Mouse (Mus musculus) midbrain, embryonic 12.5 days (tissue): Measurements from ENCODE around the gene Ppm1m. TPM values are rescaled to one million over a fixed set of nuclear protein-coding genes. Genes with fewer than 3 reads are reported as not detected.
"Not testable (repeated sequence)": the region's sequence is repeated elsewhere in the genome, so short reads cannot be mapped to it uniquely, and the experiment has no call there.

Experiments
- ATAC-seq: fragments of 200-750 bp; cut with Nextera tagmentation; 2 replicates; pipeline ENCODE4 v1.8.0; 2017; ENCODE audit warnings: low read depth, moderate TSS enrichment, moderate library complexity; ENCODE audit not compliant: low FRiP score
- H3K27ac ChIP-seq: fragments of 300-500 bp; sonication (generic); replicated peaks from 2 replicates; pipeline ENCODE4 v1.5.1; 2016; ENCODE audit warnings: mild to moderate bottlenecking
- H3K27me3 ChIP-seq: fragments of 300-500 bp; sonication (generic); 2 replicates; pipeline ENCODE4 v1.6.1; 2016; ENCODE audit warnings: mild to moderate bottlenecking
- H3K36me3 ChIP-seq: fragments of 300-500 bp; sonication (generic); 2 replicates; pipeline ENCODE4 v1.6.1; 2016
- H3K4me1 ChIP-seq: fragments of 300-500 bp; sonication (generic); 2 replicates; pipeline ENCODE4 v1.6.1; 2016
- H3K4me2 ChIP-seq: fragments of 300-500 bp; sonication (generic); replicated peaks from 2 replicates; pipeline ENCODE4 v1.6.1; 2016; ENCODE audit warnings: mild to moderate bottlenecking, moderate library complexity
- H3K4me3 ChIP-seq: fragments of 300-500 bp; sonication (generic); 2 replicates; pipeline ENCODE4 v1.5.1; 2016; ENCODE audit warnings: mild to moderate bottlenecking
- H3K9ac ChIP-seq: fragments of 300-500 bp; sonication (generic); replicated peaks from 2 replicates; pipeline ENCODE4 v1.6.1; 2016; ENCODE audit warnings: mild to moderate bottlenecking, moderate library complexity
- H3K9me3 ChIP-seq: fragments of 300-500 bp; sonication (generic); 2 replicates; pipeline ENCODE4 v1.6.1; 2016; ENCODE audit warnings: mild to moderate bottlenecking
- WGBS: fragments of 180-500 bp; shearing (Covaris S2); methylation state at CpG from one replicate; pipeline ENCODE4 v1.1.7; 2016; 5-methylcytosine and 5-hydroxymethylcytosine counted together
- polyA plus RNA-seq: library from polyadenylated mRNA; unstranded; fragments of >200 nt; fragmentation: Nextera tagmentation; extraction: Ambion mirVana; gene quantifications from 2 replicates; pipeline ENCODE4 v1.2.1, GENCODE M21; 2016

Gene Ppm1m
- polyA plus RNA-seq, 1 experiment from 2014 or later: 39.1 TPM

DNA sequence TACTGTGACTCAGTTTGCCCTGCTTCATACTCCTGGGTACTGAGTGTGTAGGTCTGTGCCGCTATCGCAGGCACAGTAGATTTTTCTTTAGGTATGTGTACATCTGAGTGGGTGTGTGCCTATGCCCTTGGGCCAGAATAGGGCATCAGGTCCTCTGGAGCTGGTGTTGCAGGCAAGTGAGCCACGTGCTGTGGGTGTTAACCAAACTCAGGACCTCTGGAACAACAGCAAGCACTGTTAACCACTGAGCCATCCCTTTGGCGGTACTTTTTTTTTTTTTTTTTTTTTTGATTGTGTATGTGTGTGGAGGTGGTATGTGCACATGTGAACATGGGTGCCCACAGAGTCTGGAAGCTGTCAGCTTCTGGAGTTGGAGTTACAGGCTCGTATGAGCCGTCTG is 21.7 kb downstream of the Ppm1m start:
- Histone ChIP-seq H3K4me2 (no peak overlapping the region), H3K4me1 (peaks cover 19% of the 10 kb centered on the region), H3K36me3 (peaks cover 66% of the 10 kb centered on the region), H3K4me3 (no peak overlapping the region), H3K9ac (no peak overlapping the region), H3K27me3 (no peaks in the 10 kb centered on the region), H3K27ac (no peak overlapping the region), H3K9me3 (no peaks in the 10 kb centered on the region)
- no peak for ATAC-seq
- WGBS: 94% methylated on average over 6 of the region's 6 CpGs

DNA sequence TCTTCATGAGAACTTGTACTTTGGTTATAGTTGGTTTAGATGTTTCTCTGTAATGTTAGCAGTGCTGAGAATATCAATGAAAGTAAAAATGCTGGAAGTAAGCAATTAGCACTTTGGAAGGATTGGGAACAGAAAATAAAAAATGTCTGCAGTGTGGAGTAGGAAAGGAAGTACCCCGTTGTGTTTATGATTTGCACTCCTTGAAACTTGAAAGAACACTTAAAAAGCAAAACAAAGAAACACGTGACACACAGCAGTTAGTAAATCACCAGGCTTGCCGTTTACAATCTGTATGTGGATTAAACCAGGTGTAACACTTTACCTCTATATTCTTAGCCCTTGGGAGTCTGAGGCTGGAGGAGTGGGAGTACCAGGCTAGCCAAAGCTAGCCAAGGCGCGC is 22.8 kb downstream of the Ppm1m start:
- Histone ChIP-seq H3K4me3 (no peak overlapping the region), H3K4me2 (no peak overlapping the region), H3K4me1 (peaks cover 20% of the 10 kb centered on the region), H3K27ac (no peak overlapping the region), H3K36me3 (peaks cover 56% of the 10 kb centered on the region), H3K9me3 (no peaks in the 10 kb centered on the region), H3K9ac (no peak overlapping the region), H3K27me3 (no peaks in the 10 kb centered on the region)
- ATAC-seq: no peak
- WGBS: 85% methylated on average over 5 of the region's 5 CpGs

DNA sequence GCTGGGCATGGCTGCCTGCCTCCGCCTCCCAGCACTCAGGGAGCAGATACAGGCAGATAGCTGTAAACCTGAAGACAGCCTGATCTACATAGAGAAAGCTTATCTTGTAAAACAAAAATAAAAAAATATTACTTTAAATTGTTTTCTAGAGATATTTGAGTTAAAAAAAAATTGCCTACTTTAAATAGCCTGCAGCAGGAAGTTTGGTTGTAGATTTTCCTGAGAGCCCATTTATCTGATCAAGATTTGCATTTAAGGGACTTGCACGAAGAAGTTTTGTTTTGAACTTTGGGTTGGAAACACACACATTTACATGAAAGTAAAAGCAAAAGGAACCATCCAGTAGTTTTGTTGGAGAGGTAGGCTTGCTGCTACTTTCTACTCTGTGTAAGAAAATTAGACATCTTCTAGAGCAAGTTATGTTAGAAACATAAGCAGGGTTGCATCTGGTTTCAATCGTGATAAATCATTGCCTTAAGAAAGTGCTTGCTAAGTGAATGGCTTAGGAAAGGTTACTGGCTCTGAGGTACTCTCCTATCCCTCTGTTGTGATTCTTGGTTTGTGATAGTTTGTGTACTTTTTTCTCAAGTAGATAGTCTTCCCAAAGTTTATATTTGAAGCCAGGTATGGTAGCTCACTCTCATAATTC is 23.9 kb downstream of the Ppm1m start:
- Histone ChIP-seq H3K9me3 (no peaks in the 10 kb centered on the region), H3K27me3 (no peaks in the 10 kb centered on the region), H3K9ac (no peak overlapping the region), H3K4me2 (no peak overlapping the region), H3K27ac (no peak overlapping the region), H3K4me1 (peaks cover 20% of the 10 kb centered on the region), H3K4me3 (no peak overlapping the region), H3K36me3 (peaks cover 45% of the 10 kb centered on the region)
- no peak for ATAC-seq
- 90% methylated on average over 3 of the region's 3 CpGs for WGBS

DNA sequence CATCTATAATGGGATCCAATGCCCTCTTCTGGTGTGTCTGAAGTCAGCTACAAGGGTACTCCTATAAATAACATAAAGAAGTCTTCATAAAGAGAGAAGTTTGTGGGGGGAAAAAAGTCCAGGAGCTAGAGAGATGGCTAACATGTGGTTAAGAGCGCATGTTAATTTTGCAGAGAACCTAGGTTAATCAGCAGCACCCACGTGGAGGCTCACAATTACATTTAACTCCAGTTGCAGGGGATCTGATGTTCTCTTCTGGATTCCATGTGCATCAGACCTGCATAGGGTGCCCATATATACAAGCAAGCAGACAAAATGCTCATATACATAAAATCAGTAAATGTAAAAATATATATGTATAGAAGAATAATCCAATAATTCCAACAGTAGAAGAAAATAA is 26.2 kb downstream of the Ppm1m start:
- no peak for ATAC-seq
- peak overlapping the region; percentile 83 for H3K4me2 ChIP-seq
- H3K9me3 ChIP-seq: no peaks in the 10 kb centered on the region
- WGBS: 76% methylated on average over 2 of the region's 2 CpGs
- peaks cover 28% of the 10 kb centered on the region for H3K4me1 ChIP-seq
- H3K4me3 ChIP-seq: peak overlapping the region; percentile 93
- H3K27me3 ChIP-seq: 0 out of 2 replicates have a peak, but pooled peaks cover 3% of the 10 kb centered on the region
- no peak overlapping the region for H3K9ac ChIP-seq
- no peak overlapping the region for H3K27ac ChIP-seq
- peaks cover 23% of the 10 kb centered on the region for H3K36me3 ChIP-seq

DNA sequence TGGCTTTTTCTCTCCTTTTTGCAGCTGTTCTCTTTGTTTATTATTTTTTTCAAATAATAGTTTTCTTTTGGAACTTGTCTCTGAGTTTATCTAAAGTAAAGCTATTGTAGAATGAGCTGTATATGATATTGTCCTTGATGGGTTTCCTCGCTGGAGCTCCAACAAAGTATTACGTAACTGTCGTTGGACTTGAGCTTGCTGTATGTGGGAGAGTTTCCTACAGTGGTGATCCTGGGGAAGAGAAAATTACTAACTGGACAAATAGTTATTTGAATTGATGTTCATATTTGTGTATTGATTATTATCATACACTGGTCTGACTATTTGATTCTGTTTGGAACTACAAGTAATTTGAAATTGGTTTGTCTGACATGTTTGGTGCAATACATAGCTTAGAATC is 27.0 kb downstream of the Ppm1m start:
- Histone ChIP-seq H3K9ac (peak overlapping the region; percentile 96), H3K4me1 (peaks cover 28% of the 10 kb centered on the region), H3K27me3 (0 out of 2 replicates have a peak, but pooled peaks cover 3% of the 10 kb centered on the region), H3K4me2 (peak overlapping the region; percentile 83), H3K9me3 (no peaks in the 10 kb centered on the region), H3K36me3 (peaks cover 15% of the 10 kb centered on the region), H3K4me3 (peak overlapping the region; percentile 93), H3K27ac (no peak overlapping the region)
- 38% methylated on average over 3 of the region's 3 CpGs for WGBS
- ATAC-seq: no peak

DNA sequence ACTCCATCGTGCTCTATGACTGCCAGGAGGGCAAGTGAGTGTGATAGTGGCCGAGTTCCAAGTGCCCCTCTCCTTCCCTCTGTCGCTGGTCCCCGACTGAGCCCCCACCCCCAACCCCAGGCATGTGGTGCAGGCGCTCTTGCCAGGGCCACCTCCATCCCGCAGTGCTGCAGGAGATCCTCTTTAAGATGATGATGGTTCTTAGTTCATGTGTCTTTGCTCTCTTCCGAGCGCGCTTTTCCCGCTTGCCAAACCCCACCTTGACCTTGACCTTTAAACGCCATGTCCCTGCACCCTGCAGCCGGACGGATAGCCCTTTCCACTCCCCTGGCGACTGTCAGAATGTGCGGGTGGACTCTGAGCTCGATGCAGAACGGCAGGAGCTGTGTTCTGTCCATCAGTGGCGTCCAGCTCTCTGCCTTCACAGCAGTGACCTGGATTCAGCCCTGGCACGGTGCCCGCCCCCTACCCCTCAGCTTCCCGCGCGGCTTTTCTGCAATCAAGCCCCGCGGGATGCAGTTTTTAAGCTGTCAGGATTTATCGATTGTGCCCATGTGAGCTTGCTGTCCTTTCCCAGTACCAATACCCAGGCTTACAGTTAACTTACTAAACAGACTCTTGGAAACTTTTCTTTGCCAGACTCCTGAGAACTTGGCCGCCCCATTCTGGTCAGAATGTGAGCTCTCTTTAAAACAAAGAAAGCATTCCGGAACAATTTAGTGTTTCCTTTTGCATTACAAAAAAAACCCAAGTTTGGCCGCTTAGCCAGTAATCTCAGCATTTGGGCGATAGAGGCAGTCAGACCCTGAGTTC is 28.0 kb downstream of the Ppm1m start:
- WGBS: under 1% methylated on average over 30 of the region's 30 CpGs
- peaks cover 28% of the 10 kb centered on the region for H3K4me1 ChIP-seq

DNA sequence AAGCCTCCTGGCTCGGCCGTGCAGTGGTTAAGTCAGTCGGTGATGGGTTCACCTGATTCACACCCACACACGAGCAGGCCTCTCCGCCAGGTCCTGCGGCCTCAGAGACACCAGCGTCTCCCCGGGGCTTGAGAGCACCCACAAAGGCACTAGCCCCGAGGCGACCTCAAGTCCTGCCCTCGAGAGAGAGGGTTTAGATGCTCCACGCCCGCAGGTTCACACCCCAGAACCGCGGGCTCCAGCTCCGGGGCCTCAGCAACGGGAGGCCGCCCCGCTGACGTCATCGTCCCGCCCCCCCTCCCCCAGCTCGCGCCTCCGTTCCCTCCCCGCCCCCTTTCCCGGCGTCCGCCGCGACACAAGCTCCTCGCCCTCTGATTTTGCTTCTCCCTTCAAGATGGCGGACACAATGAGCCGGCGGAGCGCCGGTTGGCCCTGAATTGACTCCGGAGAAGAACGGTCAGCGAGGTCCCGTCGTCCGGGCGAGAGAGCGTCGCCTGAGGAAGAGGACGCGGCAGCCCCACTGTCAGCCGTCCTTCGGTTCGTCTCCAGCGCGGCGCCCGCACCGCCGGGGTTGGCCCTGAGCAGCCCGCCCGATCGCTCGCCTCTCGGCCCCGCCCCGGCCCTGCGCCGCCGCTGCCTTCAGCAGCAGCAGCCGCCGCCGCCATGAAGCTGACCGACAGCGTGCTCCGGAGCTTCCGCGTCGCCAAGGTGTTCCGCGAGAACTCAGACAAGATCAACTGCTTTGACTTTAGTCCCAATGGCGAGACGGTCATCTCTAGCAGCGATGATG is 28.8 kb downstream of the Ppm1m start, which contains the start of gene Wdr82:
Wdr82 (plus strand) TSS at position 373 of the 790 bp plus-strand sequence.
- Histone ChIP-seq H3K27ac (peak within 1 kb of the TSS; percentile 97), H3K27me3 (0 out of 2 replicates have a peak, but pooled peaks cover 3% of the 10 kb centered on the region), H3K4me3 (peak within 1 kb of the TSS; percentile 93), H3K4me2 (peak within 1 kb of the TSS; percentile 83), H3K9ac (peak within 1 kb of the TSS; percentile 96), H3K9me3 (no peaks in the 10 kb centered on the region), H3K4me1 (peaks cover 28% of the 10 kb centered on the region), H3K36me3 (no peaks in the 10 kb centered on the region; the same call in 1 of the 2 replicates)
- under 1% methylated on average over 79 of the region's 81 CpGs for WGBS
- peak; percentile 89 for ATAC-seq

More for the DNA sequence above, 28.0 kb downstream of the Ppm1m start:
- Histone ChIP-seq H3K4me3 (peak overlapping the region; percentile 93), H3K36me3 (peaks cover 5% of the 10 kb centered on the region), H3K4me2 (peak overlapping the region; percentile 83), H3K27ac (peak overlapping the region; percentile 97), H3K9me3 (no peaks in the 10 kb centered on the region), H3K9ac (peak overlapping the region; percentile 96), H3K27me3 (0 out of 2 replicates have a peak, but pooled peaks cover 3% of the 10 kb centered on the region)
- ATAC-seq: peak; percentile 64

DNA sequence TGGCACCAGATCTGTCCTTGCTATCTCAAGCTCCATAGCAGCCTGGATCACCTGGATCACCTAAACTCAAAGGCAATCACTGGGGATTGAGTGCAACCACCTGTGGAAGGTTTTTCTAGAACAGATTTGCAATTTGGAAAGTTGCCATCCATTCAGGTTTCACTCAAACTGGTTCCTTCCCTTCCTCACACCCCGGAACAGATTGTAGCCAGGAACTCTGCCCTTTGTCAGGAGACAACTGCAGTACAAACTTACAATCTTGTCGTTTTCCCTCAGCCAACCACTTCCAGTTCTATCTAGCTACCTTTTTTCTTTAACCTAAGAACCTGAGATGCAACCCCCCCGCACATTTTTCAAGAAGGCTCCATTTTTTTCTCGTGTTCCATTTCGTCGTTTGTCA is 29.6 kb downstream of the Ppm1m start:
- Histone ChIP-seq H3K4me3 (peak overlapping the region; percentile 93; the same call in 1 of the 2 replicates), H3K36me3 (no peaks in the 10 kb centered on the region; the same call in 1 of the 2 replicates), H3K4me1 (peaks cover 28% of the 10 kb centered on the region), H3K4me2 (peak overlapping the region; percentile 83), H3K27ac (no peak overlapping the region), H3K27me3 (0 out of 2 replicates have a peak, but pooled peaks cover 3% of the 10 kb centered on the region), H3K9me3 (no peaks in the 10 kb centered on the region), H3K9ac (peak overlapping the region; percentile 96; the same call in 1 of the 2 replicates)
- 38% methylated on average over 6 of the region's 6 CpGs for WGBS
- ATAC-seq: no peak

DNA sequence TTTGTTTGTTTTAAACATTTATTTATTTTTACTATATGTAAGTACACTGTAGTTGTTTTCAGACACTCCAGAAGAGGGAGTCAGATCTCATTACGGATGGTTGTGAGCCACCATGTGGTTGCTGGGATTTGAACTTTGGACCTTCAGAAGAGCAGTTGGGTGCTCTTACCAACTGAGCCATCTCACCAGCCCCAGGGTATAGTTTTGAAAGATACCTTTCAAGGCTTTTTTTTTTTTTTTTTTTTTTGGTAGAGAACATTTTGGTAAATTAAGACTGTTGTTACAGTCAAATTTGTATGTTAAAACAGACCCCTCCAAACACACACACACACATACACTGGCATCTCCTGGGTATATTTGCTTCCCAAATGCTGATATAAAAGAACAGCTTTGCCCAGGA is 30.5 kb downstream of the Ppm1m start:
- not testable (repeated sequence) for H3K27me3 ChIP-seq, H3K4me3 ChIP-seq, H3K36me3 ChIP-seq, H3K9ac ChIP-seq, H3K9me3 ChIP-seq, ATAC-seq, H3K27ac ChIP-seq, H3K4me2 ChIP-seq
- peaks cover 21% of the 10 kb centered on the region for H3K4me1 ChIP-seq
- 78% methylated on average over 1 of the region's 1 CpGs for WGBS

DNA sequence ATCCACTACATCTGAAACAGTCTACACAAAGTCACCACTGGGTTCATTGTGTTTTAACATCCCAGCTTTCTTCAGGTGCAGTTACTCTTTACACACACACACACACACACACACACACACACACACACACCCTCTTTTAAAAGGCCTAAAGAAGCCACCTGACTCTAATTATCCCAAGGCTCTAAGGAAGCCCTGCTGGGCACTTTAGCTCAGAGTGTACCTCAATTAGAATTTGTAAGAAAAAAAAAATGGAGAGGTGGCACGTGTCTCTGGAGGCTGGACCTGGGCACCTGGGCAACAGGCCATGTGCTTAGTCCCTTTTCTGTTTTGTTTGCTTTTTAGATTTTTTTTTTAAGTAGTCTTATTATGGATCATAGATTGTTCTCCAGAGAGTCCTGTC is 31.8 kb downstream of the Ppm1m start:
- Histone ChIP-seq H3K4me3 (no peak overlapping the region), H3K36me3 (no peaks in the 10 kb centered on the region), H3K27ac (no peak overlapping the region), H3K9me3 (no peaks in the 10 kb centered on the region), H3K4me2 (no peak overlapping the region), H3K9ac (no peak overlapping the region), H3K4me1 (peaks cover 9% of the 10 kb centered on the region), H3K27me3 (0 out of 2 replicates have a peak, but pooled peaks cover 3% of the 10 kb centered on the region)
- no peak for ATAC-seq
- WGBS: 42% methylated on average over 1 of the region's 1 CpGs

DNA sequence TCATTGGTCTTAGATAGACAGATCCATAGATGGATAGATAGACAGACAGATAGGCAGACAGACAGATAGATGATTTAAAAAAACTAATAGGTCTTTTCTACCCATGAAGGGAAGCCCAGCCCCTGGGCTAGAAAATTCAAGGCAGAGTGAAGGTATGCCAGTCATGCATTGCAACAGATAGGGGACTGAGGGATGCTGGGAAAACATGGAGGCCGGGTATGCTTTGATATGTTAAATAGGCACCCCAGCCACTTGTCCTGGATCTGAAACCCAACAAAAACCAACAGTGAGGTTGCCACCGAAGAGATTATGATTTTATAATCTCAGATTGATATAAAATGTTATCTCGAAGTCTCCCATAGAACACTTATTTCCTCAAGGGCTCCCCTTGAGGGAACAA is 32.3 kb downstream of the Ppm1m start:
- Histone ChIP-seq H3K4me3 (no peak overlapping the region), H3K36me3 (no peaks in the 10 kb centered on the region)
- 83% methylated on average over 3 of the region's 3 CpGs for WGBS

More for the DNA sequence above, 32.3 kb downstream of the Ppm1m start:
- no peak overlapping the region for H3K9ac ChIP-seq
- no peak for ATAC-seq
- H3K9me3 ChIP-seq: no peaks in the 10 kb centered on the region
- peaks cover 8% of the 10 kb centered on the region; the same call in 1 of the 2 replicates for H3K4me1 ChIP-seq
- H3K27me3 ChIP-seq: 0 out of 2 replicates have a peak, but pooled peaks cover 3% of the 10 kb centered on the region
- no peak overlapping the region for H3K27ac ChIP-seq
- no peak overlapping the region for H3K4me2 ChIP-seq
